Mouse (Mus musculus) liver, adult 2 months (tissue): ENCODE measurements around the gene Cfap126.

Experiments used
- CTCF ChIP-seq: fragments of 200-500 bp; IDR thresholded peaks from 2 replicates; pipeline ENCODE4 v1.5.1; 2011; ENCODE audit warnings: low read depth, low read length, control low read depth
- POLR2A ChIP-seq: fragments of 200-500 bp; IDR thresholded peaks from 2 replicates; pipeline ENCODE4 v1.6.1; 2011; ENCODE audit warnings: low read length, control low read depth; ENCODE audit not compliant: insufficient read depth; ENCODE audit errors: extremely low read depth

- TF ChIP-seq CTCF: no peak
- TF ChIP-seq POLR2A: no peak
Observed at GRCm38 (mm10) chr1:171118996-171119395, 5.3 kb downstream of the Cfap126 start.
